Mouse (Mus musculus) neural tube, embryonic 11.5 days (tissue): ENCODE data around the gene Kcnj4. TPM values are rescaled to one million over a fixed set of nuclear protein-coding genes. Genes with fewer than 3 reads are reported as not detected.

Experiments
- ATAC-seq: fragments of 200-750 bp; cut with Nextera tagmentation; 2 replicates; pipeline ENCODE4 v1.8.0; 2017; ENCODE audit warnings: moderate number of reproducible peaks, mild to moderate bottlenecking, moderate TSS enrichment, moderate library complexity; ENCODE audit not compliant: insufficient read depth, low FRiP score, low TSS enrichment
- DNase-seq: peaks from one replicate; pipeline ENCODE4 v3.0.0-alpha.2; 2015; ENCODE audit warnings: low spot score
- H3K27ac ChIP-seq: fragments of 300-500 bp; sonication (generic); 2 replicates; pipeline ENCODE4 v1.5.1; 2014; ENCODE audit warnings: low read depth, mild to moderate bottlenecking, low read length
- H3K27me3 ChIP-seq: fragments of 300-500 bp; sonication (generic); 2 replicates; pipeline ENCODE4 v1.6.1; 2014; ENCODE audit warnings: mild to moderate bottlenecking, low read length, mixed read lengths; ENCODE audit not compliant: control insufficient read depth, insufficient read depth
- H3K36me3 ChIP-seq: fragments of 300-500 bp; sonication (generic); 2 replicates; pipeline ENCODE4 v1.6.1; 2014; ENCODE audit warnings: mild to moderate bottlenecking, low read length, moderate library complexity, mixed read lengths; ENCODE audit not compliant: control insufficient read depth, insufficient read depth
- H3K4me1 ChIP-seq: fragments of 300-500 bp; sonication (generic); 2 replicates; pipeline ENCODE4 v1.6.1; 2014; ENCODE audit warnings: low read length, mixed read lengths; ENCODE audit not compliant: control insufficient read depth, insufficient read depth
- H3K4me2 ChIP-seq: fragments of 300-500 bp; sonication (generic); 2 replicates; pipeline ENCODE4 v1.6.1; 2014; ENCODE audit warnings: low read depth, mild to moderate bottlenecking, moderate library complexity
- H3K4me3 ChIP-seq: fragments of 300-500 bp; sonication (generic); 2 replicates; pipeline ENCODE4 v1.5.1; 2014; ENCODE audit warnings: low read depth, low read length
- H3K9ac ChIP-seq: fragments of 300-500 bp; sonication (generic); 2 replicates; pipeline ENCODE4 v1.6.1; 2014; ENCODE audit warnings: mild to moderate bottlenecking, low read length
- H3K9me3 ChIP-seq: fragments of 300-500 bp; sonication (generic); 2 replicates; pipeline ENCODE4 v1.6.1; 2016; ENCODE audit warnings: low read length; ENCODE audit not compliant: control insufficient read depth
- WGBS: fragments of 180-500 bp; shearing (Covaris S2); extraction: QIAGEN DNeasy Blood & Tissue Kit; methylation state at CpG from one replicate; pipeline ENCODE4 v1.1.7; 2014; 5-methylcytosine and 5-hydroxymethylcytosine counted together
- polyA plus RNA-seq: library from polyadenylated mRNA; unstranded; fragments of >200 nt; fragmentation: Nextera tagmentation; extraction: Ambion mirVana; gene quantifications from 2 replicates; pipeline ENCODE4 v1.2.1, GENCODE M21; 2014

The Kcnj4 gene
- polyA plus RNA-seq, 1 experiment from 2014 or later: not detected

- H3K9ac ChIP-seq: no peak overlapping the region
- 69% methylated on average over 4 of the region's 4 CpGs for WGBS
- no peaks in the 10 kb centered on the region for H3K9me3 ChIP-seq
- ATAC-seq (no peak), DNase-seq (no peak)
- no peaks in the 10 kb centered on the region for H3K36me3 ChIP-seq
- H3K27ac ChIP-seq: no peak overlapping the region
- H3K4me2 ChIP-seq: no peak overlapping the region
- H3K27me3 ChIP-seq: peaks cover 51% of the 10 kb centered on the region
- H3K4me1 ChIP-seq: peaks cover 5% of the 10 kb centered on the region; the same call in 1 of the 2 replicates
- H3K4me3 ChIP-seq: no peak overlapping the region
Observed at GRCm38 (mm10) chr15:79517710-79518109, 12.7 kb upstream of the Kcnj4 start.

- DNase-seq (peak; percentile 71), ATAC-seq (no peak)
- Histone ChIP-seq H3K4me1 (peaks cover 5% of the 10 kb centered on the region; the same call in 1 of the 2 replicates), H3K27ac (no peak within 1 kb of the TSS), H3K9me3 (no peaks in the 10 kb centered on the region), H3K4me3 (peak within 1 kb of the TSS; percentile 44), H3K36me3 (no peaks in the 10 kb centered on the region), H3K9ac (peak within 1 kb of the TSS; percentile 46), H3K4me2 (peak within 1 kb of the TSS; percentile 82), H3K27me3 (peaks cover 64% of the 10 kb centered on the region)
- 2% methylated on average over 68 of the region's 71 CpGs for WGBS
Observed at GRCm38 (mm10) chr15:79516171-79517096, 11.4 kb upstream of the Kcnj4 start, which contains the start of gene Kdelr3. Gene Kdelr3, plus strand, starts transcription at chr15:79516411.

GRCm38 (mm10) chr15:79513940-79514339 is 8.9 kb upstream of the Kcnj4 start:
- H3K4me1 ChIP-seq: peaks cover 5% of the 10 kb centered on the region; the same call in 1 of the 2 replicates
- H3K9me3 ChIP-seq: no peaks in the 10 kb centered on the region
- 10% methylated on average over 9 of the region's 9 CpGs for WGBS
- H3K27me3 ChIP-seq: peaks cover 83% of the 10 kb centered on the region
- no peaks in the 10 kb centered on the region for H3K36me3 ChIP-seq
- DNase-seq (peak; percentile 47), ATAC-seq (no peak)
- H3K27ac ChIP-seq: no peak overlapping the region
- H3K4me3 ChIP-seq: no peak overlapping the region
- no peak overlapping the region for H3K9ac ChIP-seq
- no peak overlapping the region for H3K4me2 ChIP-seq

GRCm38 (mm10) chr15:79511553-79512320 is 6.7 kb upstream of the Kcnj4 start:
- WGBS: under 1% methylated on average over 61 of the region's 61 CpGs
- no peak overlapping the region for H3K9ac ChIP-seq
- H3K9me3 ChIP-seq: no peaks in the 10 kb centered on the region
- peak overlapping the region; percentile 40 for H3K4me3 ChIP-seq
- no peak overlapping the region for H3K27ac ChIP-seq
- H3K27me3 ChIP-seq: peaks cover 87% of the 10 kb centered on the region
- H3K36me3 ChIP-seq: no peaks in the 10 kb centered on the region
- DNase-seq (peak; percentile 91), ATAC-seq (peak; percentile 67)
- peaks cover 5% of the 10 kb centered on the region; the same call in 1 of the 2 replicates for H3K4me1 ChIP-seq
- peak overlapping the region; percentile 70 for H3K4me2 ChIP-seq

- peaks cover 2% of the 10 kb centered on the region for H3K4me1 ChIP-seq
- no peaks in the 10 kb centered on the region for H3K36me3 ChIP-seq
- WGBS: 82% methylated on average over 7 of the region's 7 CpGs
- H3K4me2 ChIP-seq: no peak overlapping the region
- peaks cover 84% of the 10 kb centered on the region for H3K27me3 ChIP-seq
- H3K9me3 ChIP-seq: no peaks in the 10 kb centered on the region
- no peak overlapping the region for H3K9ac ChIP-seq
- no peak for DNase-seq
- no peak for ATAC-seq
- H3K27ac ChIP-seq: no peak overlapping the region
- no peak overlapping the region for H3K4me3 ChIP-seq
Observed at GRCm38 (mm10) chr15:79510425-79510824, 5.4 kb upstream of the Kcnj4 start.

GRCm38 (mm10) chr15:79509998-79510397 is 5.0 kb upstream of the Kcnj4 start:
- DNase-seq: no peak
- no peak overlapping the region for H3K4me3 ChIP-seq
- ATAC-seq: no peak
- H3K9ac ChIP-seq: no peak overlapping the region
- H3K27ac ChIP-seq: no peak overlapping the region
- no peaks in the 10 kb centered on the region for H3K36me3 ChIP-seq
- H3K27me3 ChIP-seq: peaks cover 84% of the 10 kb centered on the region
- no peak overlapping the region for H3K4me2 ChIP-seq
- H3K4me1 ChIP-seq: peaks cover 7% of the 10 kb centered on the region
- H3K9me3 ChIP-seq: no peaks in the 10 kb centered on the region
- WGBS: 36% methylated on average over 6 of the region's 6 CpGs

- no peak overlapping the region for H3K4me3 ChIP-seq
- ATAC-seq: no peak
- H3K4me2 ChIP-seq: no peak overlapping the region
- DNase-seq: no peak
- no peak overlapping the region for H3K9ac ChIP-seq
- H3K27ac ChIP-seq: no peak overlapping the region
- peaks cover 11% of the 10 kb centered on the region for H3K4me1 ChIP-seq
- H3K9me3 ChIP-seq: no peaks in the 10 kb centered on the region
- H3K27me3 ChIP-seq: peaks cover 86% of the 10 kb centered on the region
- H3K36me3 ChIP-seq: no peaks in the 10 kb centered on the region
- WGBS: 59% methylated on average over 31 of the region's 31 CpGs
Observed at GRCm38 (mm10) chr15:79507055-79507828, 2.2 kb upstream of the Kcnj4 start.

- H3K36me3 ChIP-seq: no peaks in the 10 kb centered on the region
- ATAC-seq (no peak), DNase-seq (no peak)
- 35% methylated on average over 7 of the region's 7 CpGs for WGBS
- H3K4me1 ChIP-seq: peaks cover 11% of the 10 kb centered on the region; the same call in 1 of the 2 replicates
- no peak overlapping the region for H3K27ac ChIP-seq
- no peak overlapping the region for H3K9ac ChIP-seq
- H3K4me2 ChIP-seq: peak overlapping the region; percentile 99; the same call in 1 of the 2 replicates
- no peak overlapping the region for H3K4me3 ChIP-seq
- no peaks in the 10 kb centered on the region for H3K9me3 ChIP-seq
- peaks cover 83% of the 10 kb centered on the region for H3K27me3 ChIP-seq
Observed at GRCm38 (mm10) chr15:79506460-79506859, 1.4 kb upstream of the Kcnj4 start.
